Mouse (Mus musculus) limb, embryonic 13.5 days (tissue): ENCODE results near the gene Dnajc7. TPM values are rescaled to one million over a fixed set of nuclear protein-coding genes. Genes with fewer than 3 reads are reported as not detected.

ENCODE experiments used
- ATAC-seq: fragments of 200-750 bp; cut with Nextera tagmentation; 2 replicates; pipeline ENCODE4 v1.8.0; 2017; ENCODE audit warnings: low read depth, moderate number of reproducible peaks, moderate TSS enrichment; ENCODE audit not compliant: low FRiP score
- H3K27ac ChIP-seq: fragments of 300-500 bp; sonication (generic); 2 replicates; pipeline ENCODE4 v1.5.1; 2015; ENCODE audit warnings: inconsistent platforms, mild to moderate bottlenecking, moderate library complexity
- H3K27me3 ChIP-seq: fragments of 300-500 bp; sonication (generic); 2 replicates; pipeline ENCODE4 v1.6.1; 2015; ENCODE audit warnings: mild to moderate bottlenecking, inconsistent platforms
- H3K36me3 ChIP-seq: fragments of 300-500 bp; sonication (generic); 2 replicates; pipeline ENCODE4 v1.6.1; 2015; ENCODE audit warnings: inconsistent platforms, mild to moderate bottlenecking, moderate library complexity
- H3K4me1 ChIP-seq: fragments of 300-500 bp; sonication (generic); 2 replicates; pipeline ENCODE4 v1.6.1; 2015; ENCODE audit warnings: inconsistent platforms
- H3K4me2 ChIP-seq: fragments of 300-500 bp; sonication (generic); replicated peaks from 2 replicates; pipeline ENCODE4 v1.6.1; 2015; ENCODE audit warnings: inconsistent platforms, mild to moderate bottlenecking, moderate library complexity
- H3K4me3 ChIP-seq: fragments of 300-500 bp; sonication (generic); 2 replicates; pipeline ENCODE4 v1.5.1; 2015; ENCODE audit warnings: moderate library complexity, mild to moderate bottlenecking, inconsistent platforms
- H3K9ac ChIP-seq: fragments of 300-500 bp; sonication (generic); 2 replicates; pipeline ENCODE4 v1.6.1; 2015; ENCODE audit warnings: mild to moderate bottlenecking, inconsistent platforms
- H3K9me3 ChIP-seq: fragments of 300-500 bp; sonication (generic); 2 replicates; pipeline ENCODE4 v1.6.1; 2016; ENCODE audit warnings: inconsistent platforms
- WGBS: fragments of 180-500 bp; shearing (Covaris S2); methylation state at CpG from one replicate; pipeline ENCODE4 v1.1.7; 2015; 5-methylcytosine and 5-hydroxymethylcytosine counted together
- polyA plus RNA-seq: library from polyadenylated mRNA; unstranded; fragments of >200 nt; fragmentation: Nextera tagmentation; extraction: Ambion mirVana; gene quantifications from 2 replicates; pipeline ENCODE4 v1.2.1, GENCODE M21; 2015

Dnajc7 gene
- polyA plus RNA-seq, 1 experiment from 2014 or later = 283 TPM

- Histone ChIP-seq H3K9ac (no peak overlapping the region), H3K36me3 (no peaks in the 10 kb centered on the region), H3K27ac (no peak overlapping the region), H3K4me3 (no peak overlapping the region), H3K9me3 (no peaks in the 10 kb centered on the region), H3K4me2 (no peak overlapping the region), H3K4me1 (no peaks in the 10 kb centered on the region), H3K27me3 (no peaks in the 10 kb centered on the region)
- ATAC-seq = no peak
- WGBS = 47% methylated on average over 7 of the region's 7 CpGs
Measured at GRCm38 (mm10) chr11:100559476-100559875, 60.5 kb downstream of the Dnajc7 start.

DNA sequence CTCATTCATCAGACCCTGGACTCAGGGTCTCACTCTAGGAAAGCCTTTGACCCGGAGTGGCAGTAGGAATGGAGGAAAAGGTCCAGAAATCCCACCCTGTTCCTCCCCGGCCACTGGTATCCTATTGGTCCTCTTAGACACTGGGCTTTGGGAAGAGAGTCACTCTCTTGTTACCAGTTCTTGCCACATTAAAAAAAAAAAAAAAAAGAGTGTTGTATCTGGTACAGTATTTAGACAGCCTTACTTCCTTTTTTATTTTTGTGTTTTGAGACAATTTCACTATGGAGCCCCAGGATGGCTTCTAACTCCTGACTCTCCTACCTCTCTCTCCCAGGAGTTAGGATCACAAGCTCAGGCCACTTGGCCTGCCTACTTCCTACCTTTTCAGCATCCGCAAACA lies 62.4 kb downstream of the Dnajc7 start:
- Histone ChIP-seq H3K9ac (no peak overlapping the region), H3K9me3 (no peaks in the 10 kb centered on the region), H3K27ac (no peak overlapping the region), H3K4me3 (no peak overlapping the region), H3K4me2 (no peak overlapping the region), H3K4me1 (no peaks in the 10 kb centered on the region), H3K36me3 (no peaks in the 10 kb centered on the region), H3K27me3 (no peaks in the 10 kb centered on the region)
- WGBS = 79% methylated on average over 3 of the region's 3 CpGs
- no peak for ATAC-seq

- no peaks in the 10 kb centered on the region for H3K27me3 ChIP-seq
- no peak for ATAC-seq
- H3K4me1 ChIP-seq = no peaks in the 10 kb centered on the region
- no peaks in the 10 kb centered on the region for H3K9me3 ChIP-seq
- H3K4me3 ChIP-seq = no peak overlapping the region
- no peak overlapping the region; the same call in 1 of the 2 replicates for H3K9ac ChIP-seq
- H3K36me3 ChIP-seq = no peaks in the 10 kb centered on the region
- WGBS = 19% methylated on average over 11 of the region's 11 CpGs
- H3K27ac ChIP-seq = no peak overlapping the region
- H3K4me2 ChIP-seq = peak overlapping the region; percentile 25; the same call in 1 of the 2 replicates
Measured at GRCm38 (mm10) chr11:100555583-100555982, 64.4 kb downstream of the Dnajc7 start.

DNA sequence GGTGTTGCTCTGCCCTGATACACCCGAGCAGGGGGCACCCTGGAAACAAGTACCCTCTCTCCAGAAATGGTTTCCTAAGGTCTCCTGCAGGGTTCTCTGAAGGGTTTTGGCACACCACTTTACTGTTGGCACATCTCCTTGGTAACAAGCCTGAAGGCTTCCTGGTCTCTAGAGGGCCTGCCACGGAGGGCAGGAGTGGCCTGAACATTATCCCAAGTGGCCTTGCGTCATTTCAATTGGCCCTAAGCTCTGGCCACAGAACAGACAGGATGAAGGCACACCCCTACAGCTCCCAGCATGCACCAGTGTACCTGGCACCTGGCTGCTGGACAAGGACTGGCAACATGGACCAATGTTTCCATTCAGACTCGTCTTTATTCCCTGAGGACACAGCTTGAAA lies 67.1 kb downstream of the Dnajc7 start:
- H3K9me3 ChIP-seq = no peaks in the 10 kb centered on the region
- H3K4me1 ChIP-seq = no peaks in the 10 kb centered on the region
- no peaks in the 10 kb centered on the region for H3K36me3 ChIP-seq
- no peaks in the 10 kb centered on the region for H3K27me3 ChIP-seq
- 76% methylated on average over 4 of the region's 4 CpGs for WGBS
- H3K4me3 ChIP-seq = no peak overlapping the region
- no peak overlapping the region for H3K4me2 ChIP-seq
- H3K27ac ChIP-seq = no peak overlapping the region
- no peak overlapping the region for H3K9ac ChIP-seq
- no peak for ATAC-seq

DNA sequence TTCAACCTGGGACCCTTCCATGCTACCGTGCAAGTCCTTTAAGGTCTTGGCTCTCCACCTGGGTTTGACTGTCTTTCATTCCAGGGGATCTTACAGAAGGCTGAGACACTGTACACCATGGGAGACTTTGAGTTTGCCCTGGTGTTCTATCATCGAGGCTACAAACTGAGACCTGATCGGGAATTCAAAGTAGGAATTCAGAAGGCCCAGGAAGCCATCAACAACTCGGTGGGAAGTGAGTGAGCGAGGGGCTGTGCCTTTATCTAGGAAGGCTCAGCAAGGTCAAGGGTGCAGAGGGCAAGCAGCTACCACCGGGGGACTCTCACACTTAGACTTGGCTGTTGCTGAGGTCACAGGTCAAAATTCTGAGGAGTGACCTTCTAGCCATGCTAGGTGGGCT lies 69.9 kb downstream of the Dnajc7 start:
- Histone ChIP-seq H3K4me1 (peaks cover 6% of the 10 kb centered on the region; the same call in 1 of the 2 replicates), H3K9ac (no peak overlapping the region), H3K9me3 (no peaks in the 10 kb centered on the region; the same call in 1 of the 2 replicates), H3K27me3 (no peaks in the 10 kb centered on the region), H3K4me2 (no peak overlapping the region), H3K27ac (no peak overlapping the region), H3K36me3 (no peaks in the 10 kb centered on the region), H3K4me3 (no peak overlapping the region)
- no peak for ATAC-seq
- WGBS = 77% methylated on average over 6 of the region's 6 CpGs

DNA sequence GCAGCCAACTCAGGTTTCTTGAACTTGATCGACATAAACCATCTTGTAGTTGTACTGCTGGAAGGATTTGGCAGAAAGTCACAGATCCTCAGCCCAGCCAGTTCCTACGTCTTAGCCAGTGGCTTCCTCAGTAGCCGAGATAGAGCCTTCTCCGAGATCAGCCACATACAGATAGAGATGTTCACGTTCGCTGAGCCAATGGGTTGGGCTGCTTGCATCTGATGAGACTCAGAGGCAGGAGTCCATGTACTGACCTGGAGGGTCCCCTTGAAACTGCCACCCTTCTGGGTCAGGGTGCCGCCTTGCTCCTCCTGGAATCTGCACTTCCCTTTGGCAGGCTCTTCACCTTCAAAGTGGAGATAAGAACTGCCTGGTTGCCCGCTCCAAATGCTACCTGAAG lies 70.5 kb downstream of the Dnajc7 start:
- no peak overlapping the region for H3K4me2 ChIP-seq
- no peak for ATAC-seq
- H3K4me3 ChIP-seq = no peak overlapping the region
- WGBS = 85% methylated on average over 8 of the region's 8 CpGs
- no peak overlapping the region for H3K9ac ChIP-seq
- no peaks in the 10 kb centered on the region for H3K36me3 ChIP-seq
- no peak overlapping the region for H3K27ac ChIP-seq
- H3K4me1 ChIP-seq = peaks cover 10% of the 10 kb centered on the region; the same call in 1 of the 2 replicates
- no peaks in the 10 kb centered on the region; the same call in 1 of the 2 replicates for H3K9me3 ChIP-seq
- no peaks in the 10 kb centered on the region for H3K27me3 ChIP-seq

DNA sequence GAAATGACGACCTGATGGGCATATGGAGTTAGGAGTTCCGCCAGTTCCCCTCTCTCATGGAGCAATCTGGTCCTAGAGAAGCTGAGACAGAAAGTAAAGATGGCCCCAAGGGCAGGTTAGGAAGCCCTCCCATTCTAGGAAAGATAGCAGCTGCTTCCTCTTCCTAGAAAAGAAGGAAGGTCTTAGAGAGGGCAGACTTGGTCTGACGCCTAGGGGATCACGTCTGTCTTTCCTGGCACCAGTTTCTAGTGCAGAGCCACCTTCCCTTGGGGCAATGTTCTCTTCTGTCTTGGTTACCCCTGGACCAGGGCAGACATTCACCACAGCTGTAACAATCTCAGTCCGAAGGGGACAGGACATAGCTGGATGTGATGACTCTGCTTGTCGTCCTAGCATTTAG lies 71.8 kb downstream of the Dnajc7 start:
- Histone ChIP-seq H3K27me3 (no peaks in the 10 kb centered on the region), H3K4me3 (no peak overlapping the region), H3K36me3 (no peaks in the 10 kb centered on the region), H3K9ac (no peak overlapping the region), H3K4me2 (no peak overlapping the region), H3K27ac (no peak overlapping the region), H3K9me3 (no peaks in the 10 kb centered on the region; the same call in 1 of the 2 replicates), H3K4me1 (peaks cover 10% of the 10 kb centered on the region; the same call in 1 of the 2 replicates)
- no peak for ATAC-seq
- 81% methylated on average over 6 of the region's 6 CpGs for WGBS

DNA sequence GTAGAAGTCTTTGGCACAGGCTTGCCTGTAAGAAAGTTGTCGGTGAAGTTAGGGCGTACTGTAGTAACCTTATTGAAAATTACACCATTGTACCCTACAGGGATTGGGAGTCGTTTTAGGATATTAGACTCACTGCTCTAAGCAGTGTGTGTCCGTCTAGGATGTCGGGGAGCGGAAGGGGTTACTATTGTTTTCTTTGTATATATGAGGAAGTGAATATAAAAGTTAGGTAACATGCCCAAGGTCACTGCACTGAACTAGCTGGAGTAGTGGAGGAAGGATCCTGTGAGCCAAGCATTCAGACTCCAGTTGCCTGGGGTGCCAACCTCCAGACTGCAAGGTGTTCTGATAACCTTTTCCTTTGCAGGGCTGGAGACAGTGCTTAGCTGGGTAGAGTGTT lies 73.0 kb downstream of the Dnajc7 start:
- no peak overlapping the region for H3K4me2 ChIP-seq
- no peaks in the 10 kb centered on the region for H3K36me3 ChIP-seq
- no peak overlapping the region for H3K9ac ChIP-seq
- no peak for ATAC-seq
- H3K4me3 ChIP-seq = no peak overlapping the region
- 85% methylated on average over 6 of the region's 6 CpGs for WGBS
- H3K9me3 ChIP-seq = no peaks in the 10 kb centered on the region; the same call in 1 of the 2 replicates
- H3K4me1 ChIP-seq = peaks cover 10% of the 10 kb centered on the region; the same call in 1 of the 2 replicates
- no peak overlapping the region for H3K27ac ChIP-seq
- H3K27me3 ChIP-seq = no peaks in the 10 kb centered on the region

DNA sequence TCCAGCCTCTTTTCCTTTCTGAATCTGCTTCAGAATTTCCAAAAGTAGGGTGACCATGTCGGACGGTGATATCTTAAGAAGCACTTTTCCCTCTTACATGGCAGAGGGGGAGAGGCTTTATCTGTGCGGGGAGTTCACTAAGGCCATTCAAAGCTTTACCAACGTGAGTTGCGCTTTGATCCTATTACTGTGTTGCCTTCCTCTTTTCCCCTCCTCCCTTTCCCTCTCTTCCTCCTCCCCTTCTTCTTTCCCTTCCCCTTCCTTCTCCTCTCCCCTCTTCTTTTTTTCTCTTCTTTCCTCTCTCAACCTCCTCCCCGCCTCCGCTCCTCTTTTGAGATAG lies 74.3 kb downstream of the Dnajc7 start:
- H3K9ac ChIP-seq = peak overlapping the region; percentile 65
- H3K27ac ChIP-seq = no peak overlapping the region
- H3K36me3 ChIP-seq = no peaks in the 10 kb centered on the region
- 31% methylated on average over 7 of the region's 7 CpGs for WGBS
- no peaks in the 10 kb centered on the region for H3K27me3 ChIP-seq
- H3K4me3 ChIP-seq = peak overlapping the region; percentile 46
- peak overlapping the region; percentile 67 for H3K4me2 ChIP-seq
- H3K4me1 ChIP-seq = peaks cover 10% of the 10 kb centered on the region; the same call in 1 of the 2 replicates
- no peaks in the 10 kb centered on the region; the same call in 1 of the 2 replicates for H3K9me3 ChIP-seq
- no peak for ATAC-seq

DNA sequence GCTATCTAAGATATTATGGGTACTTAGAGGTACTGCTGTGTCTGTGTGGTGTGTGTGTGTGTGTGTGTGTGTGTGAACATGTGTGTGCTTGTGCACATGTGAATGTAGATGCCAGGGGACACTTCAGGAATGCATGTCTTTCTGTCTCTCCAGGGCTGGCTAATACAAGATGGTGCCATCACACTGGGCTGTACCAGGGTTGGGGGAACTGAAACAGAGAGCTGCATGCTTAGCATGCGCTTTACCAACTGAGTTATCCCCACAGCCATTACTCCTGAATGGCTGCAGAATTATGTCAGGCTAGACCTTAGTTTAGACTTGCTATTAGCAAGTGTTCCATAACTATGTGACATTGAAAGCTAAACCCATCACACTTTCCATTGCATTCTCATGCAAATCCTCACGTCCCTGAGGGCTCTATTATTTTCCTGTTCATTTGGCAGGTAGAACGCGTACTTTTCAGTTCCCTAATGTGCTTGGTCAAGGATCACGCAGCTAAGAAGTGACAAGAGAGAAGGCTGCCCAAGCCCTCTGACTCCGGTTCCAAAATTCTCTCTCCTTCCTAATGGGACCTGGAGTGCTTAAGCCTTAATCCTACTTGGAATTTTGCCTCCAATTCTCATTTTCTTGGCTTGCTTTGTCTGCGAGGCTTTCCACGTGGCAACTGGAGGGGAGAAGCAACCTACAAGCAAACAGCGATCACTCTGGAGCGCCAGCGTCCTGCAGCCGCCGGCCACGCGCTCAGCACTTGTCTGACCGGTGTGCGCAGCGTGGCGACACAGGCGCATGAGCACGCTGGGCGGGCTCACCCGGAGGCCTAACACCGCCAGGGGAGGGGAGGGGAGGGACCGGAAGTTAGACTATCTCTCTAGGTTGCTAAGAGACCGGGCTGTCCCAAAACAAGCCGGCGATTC lies 74.9 kb downstream of the Dnajc7 start, which contains the start of gene Ttc25:
Gene Ttc25 (plus strand): TSS at position 776 of the 914 bp plus-strand sequence.
- peak within 1 kb of the TSS; percentile 65 for H3K9ac ChIP-seq
- H3K4me2 ChIP-seq = peak within 1 kb of the TSS; percentile 67
- no peaks in the 10 kb centered on the region for H3K36me3 ChIP-seq
- peak within 1 kb of the TSS; percentile 46 for H3K4me3 ChIP-seq
- peaks cover 10% of the 10 kb centered on the region; the same call in 1 of the 2 replicates for H3K4me1 ChIP-seq
- WGBS = 4% methylated on average over 28 of the region's 28 CpGs
- H3K27ac ChIP-seq = no peak within 1 kb of the TSS; the same call in 1 of the 2 replicates
- H3K9me3 ChIP-seq = no peaks in the 10 kb centered on the region; the same call in 1 of the 2 replicates
- ATAC-seq = peak; percentile 97
- H3K27me3 ChIP-seq = no peaks in the 10 kb centered on the region

DNA sequence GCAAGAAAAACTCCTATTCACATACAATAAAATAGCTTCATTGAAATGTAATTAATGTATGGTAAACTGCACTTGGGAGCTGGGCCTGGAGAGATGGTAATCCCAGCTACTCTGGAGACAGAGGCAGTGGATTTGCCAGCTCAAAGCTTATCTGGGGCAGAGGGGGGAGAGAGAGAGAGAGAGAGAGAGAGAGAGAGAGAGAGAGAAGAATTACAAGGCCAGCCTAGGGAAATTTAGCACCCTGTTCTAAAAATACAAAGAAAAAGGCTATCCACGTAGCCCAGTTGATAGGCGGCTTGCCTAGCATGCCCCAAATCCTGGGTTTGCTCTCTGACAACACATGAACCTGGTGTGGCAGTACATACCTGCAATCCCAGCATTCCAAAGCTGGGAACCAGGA lies 78.4 kb downstream of the Dnajc7 start:
- H3K36me3 ChIP-seq = no peaks in the 10 kb centered on the region
- H3K4me2 ChIP-seq = no peak overlapping the region
- no peak overlapping the region for H3K27ac ChIP-seq
- 91% methylated on average over 2 of the region's 2 CpGs for WGBS
- no peaks in the 10 kb centered on the region for H3K27me3 ChIP-seq
- no peak overlapping the region for H3K4me3 ChIP-seq
- peaks cover 10% of the 10 kb centered on the region; the same call in 1 of the 2 replicates for H3K4me1 ChIP-seq
- no peaks in the 10 kb centered on the region for H3K9me3 ChIP-seq
- no peak overlapping the region for H3K9ac ChIP-seq
- no peak for ATAC-seq

- Histone ChIP-seq H3K4me1 (peaks cover 8% of the 10 kb centered on the region; the same call in 1 of the 2 replicates), H3K9ac (no peak overlapping the region), H3K27me3 (no peaks in the 10 kb centered on the region), H3K36me3 (no peaks in the 10 kb centered on the region), H3K4me3 (no peak overlapping the region), H3K27ac (no peak overlapping the region), H3K9me3 (no peaks in the 10 kb centered on the region), H3K4me2 (no peak overlapping the region)
- 53% methylated on average over 6 of the region's 6 CpGs for WGBS
- ATAC-seq = no peak
Measured at GRCm38 (mm10) chr11:100540966-100541365, 79.0 kb downstream of the Dnajc7 start.
